In genomic region chr6:72774275-72774674, GRCm38 (mm10) we compare ENCODE assay signal across 24 mouse cellular contexts.
"Had no signal": no experiment of that assay in that cellular context is flagged by ENCODE, and none has a peak within 500 bp of the region (broad histone marks: within the 10 kb centered on the region; RNA-seq: fewer than 3 reads in every experiment).

No protein-coding gene starts in this region.

- H3K9ac ChIP-seq: heart, embryonic 13.5 days; heart, embryonic 15.5 days; hindbrain, embryonic 13.5 days; hindbrain, embryonic 15.5 days; limb, embryonic 12.5 days; limb, embryonic 15.5 days; liver, embryonic 12.5 days; liver, embryonic 14.5 days had no signal

- H3K9me3 ChIP-seq: heart, embryonic 13.5 days; heart, embryonic 15.5 days; hindbrain, embryonic 13.5 days; hindbrain, embryonic 15.5 days; limb, embryonic 15.5 days; liver, embryonic 12.5 days had no signal

- DNase-seq: gastrocnemius, postnatal 14 days; gastrocnemius, postnatal 36 days; heart, adult 11 months; heart, adult 2 months; heart, postnatal 14 days; heart, postnatal 36 days; kidney, adult 11 months; kidney, adult 8-10 months; kidney, postnatal 10 days; kidney, postnatal 36 days; layer of hippocampus, adult 9-11 months; layer of hippocampus, postnatal 36 days; left cerebral cortex, postnatal 4 days had no signal

- H3K27ac ChIP-seq: heart, adult 2 months; heart, embryonic 13.5 days; heart, embryonic 15.5 days; hindbrain, embryonic 13.5 days; hindbrain, embryonic 15.5 days; hindbrain, postnatal 0 days; limb, embryonic 12.5 days; limb, embryonic 15.5 days; liver, embryonic 12.5 days; liver, embryonic 14.5 days had no signal

- H3K4me2 ChIP-seq: heart, embryonic 11.5 days; heart, embryonic 13.5 days; heart, embryonic 15.5 days; hindbrain, embryonic 13.5 days; hindbrain, embryonic 15.5 days; limb, embryonic 12.5 days; limb, embryonic 15.5 days; liver, embryonic 12.5 days had no signal

- H3K36me3 ChIP-seq: hindbrain, embryonic 13.5 days; hindbrain, embryonic 15.5 days had no signal

- H3K4me1 ChIP-seq: hindbrain, embryonic 15.5 days; liver, embryonic 12.5 days had no signal

- H3K4me3 ChIP-seq: heart, adult 2 months; heart, embryonic 13.5 days; heart, embryonic 15.5 days; hindbrain, embryonic 13.5 days; hindbrain, embryonic 15.5 days; limb, embryonic 12.5 days; limb, embryonic 15.5 days; liver, embryonic 12.5 days had no signal

- ATAC-seq: hindbrain, postnatal 0 days; intestine, embryonic 16.5 days; liver, embryonic 12.5 days had no signal

- H3K27me3 ChIP-seq: heart, embryonic 13.5 days; heart, embryonic 15.5 days; hindbrain, embryonic 13.5 days; hindbrain, embryonic 15.5 days; limb, embryonic 12.5 days; limb, embryonic 15.5 days; liver, embryonic 12.5 days had no signal
